Mouse (Mus musculus): Measurements from ENCODE around the gene Gpsm2.
A peak's percentile ranks its signal among the peaks of the same experiment; 100 is the strongest.
"Not testable (repeated sequence)": the region's sequence is repeated elsewhere in the genome, so short reads cannot be mapped to it uniquely, and the experiment has no call there.

Gpsm2 gene

GRCm38 (mm10) chr3:108655486-108655885 is 66.6 kb downstream of the Gpsm2 start:
- no peak for DNase-seq (ENCODE audit: low spot score in 2 of 2)

DNA sequence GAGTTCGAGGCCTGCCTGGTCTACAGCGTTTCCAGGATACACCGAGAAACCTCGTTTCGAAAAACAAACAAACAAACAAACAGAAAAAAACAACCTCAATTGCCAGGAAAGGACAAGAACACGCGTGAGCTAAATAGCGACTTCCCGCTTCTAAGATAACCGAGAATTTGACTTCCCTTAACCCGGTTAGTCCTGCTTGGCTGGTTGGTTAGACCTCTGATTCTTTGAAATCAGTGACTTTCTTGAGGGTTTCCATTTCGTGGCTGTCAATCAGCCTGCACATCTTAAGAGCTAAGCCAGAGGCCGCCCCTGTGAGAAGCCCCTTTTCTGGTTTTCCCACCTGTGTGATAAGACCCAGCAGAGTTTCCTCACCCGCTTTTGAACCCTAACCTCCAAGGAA is 67.5 kb downstream of the Gpsm2 start:
- no peak for DNase-seq (ENCODE audit: low spot score in 2 of 2)

- peak; percentile 91 to 94 for DNase-seq (ENCODE audit: low spot score in 2 of 2)
Measured at GRCm38 (mm10) chr3:108653710-108654379, 68.3 kb downstream of the Gpsm2 start, which contains the start of gene Clcc1. TSS of gene Clcc1 (plus strand) at chr3:108653913.

- no peak for DNase-seq (ENCODE audit: low spot score in 2 of 2)
Measured at GRCm38 (mm10) chr3:108652866-108653642, 69.1 kb downstream of the Gpsm2 start.

- not testable (repeated sequence) for DNase-seq (ENCODE audit: low spot score in 2 of 2)
Measured at GRCm38 (mm10) chr3:108647681-108648080, 74.4 kb downstream of the Gpsm2 start.

GRCm38 (mm10) chr3:108646036-108646435 is 76.1 kb downstream of the Gpsm2 start:
- no peak for DNase-seq (ENCODE audit: low spot score in 2 of 2)

- no peak for DNase-seq (ENCODE audit: low spot score in 2 of 2)
Measured at GRCm38 (mm10) chr3:108644856-108645255, 77.3 kb downstream of the Gpsm2 start.

DNA sequence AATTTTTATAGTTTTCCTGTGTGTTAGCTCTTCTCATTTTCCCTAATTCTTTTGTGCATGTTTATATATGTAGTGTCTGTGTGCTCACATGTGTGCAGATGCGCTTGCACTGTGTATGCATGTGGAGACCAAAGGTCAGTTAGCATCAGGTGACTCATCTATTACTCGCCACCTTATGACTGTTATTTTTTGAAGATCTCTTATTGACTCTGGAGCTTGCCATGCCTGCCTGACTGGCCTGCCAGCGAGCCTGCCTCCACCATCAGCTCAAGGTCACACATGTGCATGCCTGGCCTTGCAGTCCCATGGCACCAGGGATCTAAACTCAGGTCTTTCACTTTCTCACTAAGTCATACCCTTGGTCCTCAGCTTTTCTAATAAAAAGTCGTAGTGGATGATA is 81.1 kb downstream of the Gpsm2 start:
- DNase-seq (ENCODE audit: low spot score in 2 of 2) = no peak

GRCm38 (mm10) chr3:108639412-108639811 is 82.7 kb downstream of the Gpsm2 start:
- DNase-seq (ENCODE audit: low spot score in 2 of 2) = no peak

DNA sequence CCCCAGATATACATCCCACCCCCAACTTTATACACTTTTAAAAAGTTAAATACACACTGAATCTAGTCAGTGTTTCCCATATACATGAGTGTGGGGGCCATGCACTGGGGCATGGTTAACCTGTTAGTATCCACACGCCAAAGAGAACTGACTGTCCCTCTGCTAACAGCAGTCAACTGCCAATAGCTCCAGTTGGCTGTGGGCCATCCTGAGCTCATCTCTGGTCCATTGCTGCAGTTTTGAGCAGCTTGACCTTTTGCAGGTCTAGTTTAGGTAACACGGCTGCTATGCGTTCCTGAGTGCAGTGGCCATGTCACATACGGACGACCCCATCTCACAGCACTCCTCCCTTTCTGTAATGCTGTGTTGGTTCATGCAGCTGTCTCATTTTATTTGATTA is 87.3 kb downstream of the Gpsm2 start:
- no peak for DNase-seq (ENCODE audit: low spot score in 2 of 2)
